Mouse (Mus musculus) megakaryocyte, embryonic 14.5 days (primary cell): ENCODE results near the gene Fam107b.

Experiments used
- FLI1 ChIP-seq: IDR thresholded peaks from 2 replicates; pipeline ENCODE4 v1.6.1; 2012; ENCODE audit warnings: low read length, inconsistent platforms, mixed read lengths
- GATA1 ChIP-seq: IDR thresholded peaks from 3 replicates; pipeline ENCODE4 v1.6.1; 2012; ENCODE audit warnings: mixed read lengths, low read length, inconsistent platforms, borderline replicate concordance

DNA sequence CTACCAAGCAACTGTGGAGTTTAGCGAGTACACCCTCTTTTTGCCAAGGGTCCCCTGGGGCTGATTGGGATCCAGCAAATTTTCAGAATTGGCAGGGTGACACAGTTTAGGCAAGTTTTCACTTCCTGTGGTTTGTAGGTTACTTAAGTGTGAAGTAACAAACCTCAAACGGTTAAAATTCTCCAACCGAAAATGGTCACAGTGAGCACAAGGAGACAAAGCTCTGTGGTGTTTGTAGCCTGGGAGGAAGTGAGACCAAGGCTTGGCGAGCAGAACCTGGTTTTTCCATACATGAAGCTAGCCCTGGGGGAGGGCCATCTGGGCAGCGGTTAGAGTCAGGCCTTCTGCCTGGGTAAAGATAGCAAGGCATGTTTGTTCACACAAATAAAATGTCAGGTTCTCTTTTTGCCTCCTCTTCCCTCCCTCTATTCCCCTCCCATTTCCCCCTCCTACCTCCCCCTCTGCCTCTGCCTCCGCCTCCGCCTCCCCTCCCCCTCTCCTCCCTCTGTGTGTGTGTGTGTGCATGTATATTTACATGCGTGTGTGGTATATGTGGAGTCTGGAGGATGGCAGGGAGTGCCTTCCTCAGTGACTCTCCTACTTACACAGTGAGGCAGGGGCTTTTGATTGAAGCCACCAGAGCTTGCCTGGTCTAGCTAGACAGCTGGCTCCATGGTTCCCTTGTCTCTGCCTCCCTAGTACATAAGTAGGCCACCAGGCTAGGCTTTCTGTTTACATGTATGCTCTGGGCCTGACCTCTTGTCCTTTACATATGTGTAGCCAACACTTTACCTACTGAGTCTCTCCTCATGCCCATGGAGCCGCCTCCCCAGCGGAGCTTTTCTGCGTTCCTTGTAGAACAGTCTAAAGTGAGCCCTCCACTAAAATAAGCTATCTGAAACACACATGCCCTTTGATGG lies 87.8 kb downstream of the Fam107b start:
- TF ChIP-seq GATA1: no peak
- TF ChIP-seq FLI1: no peak
